8 mouse cellular contexts compared by ENCODE assay signal in the genomic region with DNA sequence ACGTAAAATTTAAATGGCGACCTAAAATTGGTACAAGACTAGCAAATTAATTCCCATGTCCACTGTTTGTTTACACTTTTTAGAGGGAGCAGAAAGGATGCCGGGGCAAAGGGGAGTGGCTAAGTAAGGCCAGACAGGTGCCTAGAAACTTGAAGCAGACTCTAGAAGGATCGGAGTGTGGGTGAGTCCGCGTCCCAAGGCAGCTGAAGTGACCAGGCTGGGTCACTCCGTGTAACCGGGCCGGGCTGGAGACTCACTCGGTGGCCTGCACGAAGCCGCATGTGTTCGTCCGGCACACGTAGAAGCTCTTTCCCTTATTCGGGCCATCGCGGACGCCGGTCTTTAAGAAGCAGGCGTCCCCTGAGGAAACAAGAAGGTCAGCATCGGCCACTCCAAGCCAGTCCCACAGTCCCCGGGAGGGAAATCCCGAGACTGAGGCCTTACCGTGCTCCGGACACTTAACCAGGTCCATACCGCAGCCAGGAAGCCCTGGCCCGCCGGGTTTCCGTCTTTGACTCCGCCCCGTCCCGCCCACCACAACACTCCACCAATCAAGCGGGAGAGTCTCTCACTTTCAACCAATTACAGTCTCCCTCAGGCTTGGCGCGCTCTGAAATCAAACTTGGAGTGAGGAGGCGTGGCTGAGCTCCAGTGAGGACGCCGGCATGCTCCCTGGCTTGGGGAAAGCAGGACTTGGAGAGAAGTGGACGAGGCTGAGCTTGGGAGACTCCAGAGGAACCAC. TPM values are rescaled to one million over a fixed set of nuclear protein-coding genes. Genes with fewer than 3 reads are reported as not detected.
DNase-seq lines count a peak whose midpoint lies in the region; ATAC-seq and TF ChIP-seq lines count a peak whose summit lies in the region.

A gene (minus strand): TSS at position 488 of the 742 bp plus-strand sequence.

- H3K4me3 ChIP-seq in embryonic facial prominence, embryonic 14.5 days (ENCODE audit: low read depth, low read length): peak within 1 kb of the TSS; percentile 72
- H3K4me3 ChIP-seq in heart, adult 2 months: peak within 1 kb of the TSS; percentile 67
- H3K4me3 ChIP-seq in limb, embryonic 13.5 days: peak within 1 kb of the TSS; percentile 77
- peak within 1 kb of the TSS; percentile 51 for H3K4me3 ChIP-seq in midbrain, embryonic 16.5 days (ENCODE audit: low read depth, low read length)

- no peaks in the 10 kb centered on the region; the same call in 1 of the 2 replicates for H3K36me3 ChIP-seq in embryonic facial prominence, embryonic 14.5 days (ENCODE audit: control insufficient read depth, insufficient read depth, low read length)
- no peaks in the 10 kb centered on the region for H3K36me3 ChIP-seq in heart, adult 2 months (ENCODE audit: control insufficient read depth, insufficient read depth, low read length)
- H3K36me3 ChIP-seq in limb, embryonic 13.5 days: no peaks in the 10 kb centered on the region
- H3K36me3 ChIP-seq in midbrain, embryonic 16.5 days (ENCODE audit: control insufficient read depth, insufficient read depth, low read length): no peaks in the 10 kb centered on the region

- intact Hi-C loops in heart, adult 2 months (cut with DNase I): loop anchor here (2.0 kb wide), 1 partner anchor 47 kb away; a partner anchor contains a TSS

- TF ChIP-seq POLR2A in heart, adult 2 months (IDR thresholded peaks at IDR 0.05; ENCODE audit: insufficient read depth, low read depth, low read length): no peak; the same call in 1 of the 2 replicates

- 2% methylated on average over 40 of the region's 40 CpGs for WGBS in embryonic facial prominence, embryonic 14.5 days
- under 1% methylated on average over 40 of the region's 40 CpGs for WGBS in heart, adult 2 months
- WGBS in limb, embryonic 13.5 days: under 1% methylated on average over 40 of the region's 40 CpGs
- WGBS in midbrain, embryonic 16.5 days: under 1% methylated on average over 40 of the region's 40 CpGs

- DNase-seq in 3T3-L1 (ENCODE audit: low read depth, low spot score): peak; percentile 96
- DNase-seq in adrenal gland, postnatal 4 days (ENCODE audit: low spot score in 2 of 2): peak; percentile 78 to 90
- peak; percentile 96 for DNase-seq in embryonic facial prominence, embryonic 14.5 days (ENCODE audit: low spot score)
- peak; percentile 93 to 95 for DNase-seq in heart, adult 2 months
- peak; percentile 93 to 96 for DNase-seq in kidney, adult 8-10 months
- peak; percentile 94 to 96 for DNase-seq in spleen, postnatal 10 days (ENCODE audit: low spot score in 2 of 2)

- no peaks in the 10 kb centered on the region for H3K9me3 ChIP-seq in embryonic facial prominence, embryonic 14.5 days (ENCODE audit: control insufficient read depth, low read length)
- no peaks in the 10 kb centered on the region for H3K9me3 ChIP-seq in limb, embryonic 13.5 days
- H3K9me3 ChIP-seq in midbrain, embryonic 16.5 days (replicated peaks; ENCODE audit: control insufficient read depth, low read length, poor library complexity, severe bottlenecking): no peaks in the 10 kb centered on the region

- no peak for TF ChIP-seq CTCF in heart, adult 2 months (IDR thresholded peaks at IDR 0.05)

- no peaks in the 10 kb centered on the region for H3K27me3 ChIP-seq in embryonic facial prominence, embryonic 14.5 days (replicated peaks; ENCODE audit: control insufficient read depth, insufficient read depth, low read length)
- no peaks in the 10 kb centered on the region for H3K27me3 ChIP-seq in heart, adult 2 months (ENCODE audit: control insufficient read depth, insufficient read depth, low read length)
- H3K27me3 ChIP-seq in limb, embryonic 13.5 days: no peaks in the 10 kb centered on the region
- no peaks in the 10 kb centered on the region for H3K27me3 ChIP-seq in midbrain, embryonic 16.5 days (ENCODE audit: control insufficient read depth, insufficient read depth, low read depth, low read length)

- H3K4me2 ChIP-seq in embryonic facial prominence, embryonic 14.5 days (ENCODE audit: low read depth, low read length): peak within 1 kb of the TSS; percentile 86
- peak within 1 kb of the TSS; percentile 88 for H3K4me2 ChIP-seq in limb, embryonic 13.5 days (replicated peaks)
- peak within 1 kb of the TSS; percentile 84 for H3K4me2 ChIP-seq in midbrain, embryonic 16.5 days (ENCODE audit: low read length)

- H3K79me2 ChIP-seq in heart, adult 2 months (replicated peaks; ENCODE audit: control insufficient read depth, insufficient read depth, low read length): no peaks in the 10 kb centered on the region

- 0 out of 2 replicates have a peak, but pooled peaks cover 3% of the 10 kb centered on the region for H3K4me1 ChIP-seq in embryonic facial prominence, embryonic 14.5 days (ENCODE audit: control insufficient read depth, insufficient read depth, low read length)
- no peaks in the 10 kb centered on the region for H3K4me1 ChIP-seq in heart, adult 2 months (ENCODE audit: control insufficient read depth, insufficient read depth, low read length)
- H3K4me1 ChIP-seq in limb, embryonic 13.5 days: peaks cover 9% of the 10 kb centered on the region
- peaks cover 4% of the 10 kb centered on the region; the same call in 1 of the 2 replicates for H3K4me1 ChIP-seq in midbrain, embryonic 16.5 days (ENCODE audit: control insufficient read depth, insufficient read depth, low read length)

- no peak within 1 kb of the TSS for H3K27ac ChIP-seq in embryonic facial prominence, embryonic 14.5 days (replicated peaks; ENCODE audit: low read depth, low read length)
- no peak within 1 kb of the TSS for H3K27ac ChIP-seq in heart, adult 2 months
- H3K27ac ChIP-seq in limb, embryonic 13.5 days: no peak within 1 kb of the TSS
- no peak within 1 kb of the TSS for H3K27ac ChIP-seq in midbrain, embryonic 16.5 days (ENCODE audit: low read length)

- H3K9ac ChIP-seq in embryonic facial prominence, embryonic 14.5 days (ENCODE audit: low read depth, low read length): peak within 1 kb of the TSS; percentile 74
- peak within 1 kb of the TSS; percentile 66 for H3K9ac ChIP-seq in heart, adult 2 months (ENCODE audit: low read depth, low read length)
- H3K9ac ChIP-seq in limb, embryonic 13.5 days: peak within 1 kb of the TSS; percentile 78
- H3K9ac ChIP-seq in midbrain, embryonic 16.5 days (ENCODE audit: low read depth, low read length): peak within 1 kb of the TSS; percentile 54

- no peak for TF ChIP-seq EP300 in heart, adult 2 months (IDR thresholded peaks at IDR 0.05; ENCODE audit: insufficient read depth, low read depth, low read length)

- peak; percentile 98 for ATAC-seq in embryonic facial prominence, embryonic 14.5 days (ENCODE audit: low read depth)
- peak; percentile 98 for ATAC-seq in limb, embryonic 13.5 days (ENCODE audit: low FRiP score, low read depth)
- ATAC-seq in midbrain, embryonic 16.5 days: peak; percentile 97

RNA-seq across cellular contexts. Expression of the gene that starts here (rescaled TPM):
- total RNA-seq in adrenal gland, postnatal 4 days (2021): 10 to 100 TPM; 15.1 to 16.5 TPM
- polyA plus RNA-seq in embryonic facial prominence, embryonic 14.5 days (2014; fragmentation: Nextera tagmentation; extraction: Ambion mirVana): 12.0 and 14.6 TPM in 2 replicates
- 1 to 10 TPM; 1.8 to 2.0 TPM for total RNA-seq in heart, adult 2 months (2021)
- polyA plus RNA-seq in heart, adult 2 months (2012; rRNA removed): 1.6 and 2.6 TPM in 2 replicates
- 16.8 and 17.5 TPM in 2 replicates for polyA plus RNA-seq in limb, embryonic 13.5 days (2015; fragmentation: Nextera tagmentation; extraction: Ambion mirVana)
- polyA plus RNA-seq in midbrain, embryonic 16.5 days (2015; fragmentation: Nextera tagmentation; extraction: Ambion mirVana): 2.7 and 3.1 TPM in 2 replicates

Comparison
In these comparisons a context has a peak if more than half of its experiments do, and no peak if none do; other contexts are left out.
1. RNA of the gene that starts here (total RNA-seq): 15.1 to 16.5 TPM in adrenal gland, postnatal 4 days; 1.8 to 2.0 TPM in heart, adult 2 months; every median in the first group is over 4 times any median in the second.
2. Peak in every context shown above with its lines, with median percentiles within 50 percentile points of each other: DNase-seq, ATAC-seq, H3K4me2 ChIP-seq, H3K4me3 ChIP-seq and H3K9ac ChIP-seq.